Mouse (Mus musculus) c-Kit-positive CD71-positive TER-119-positive erythroid progenitor cells, embryonic 14.5 days (primary cell): Measurements from ENCODE around the gene Apc2.

ENCODE experiments used
- DNase-seq: peaks from one replicate; pipeline ENCODE4 v3.0.0-alpha.2; 2013; ENCODE audit warnings: low spot score

Gene Apc2

DNA sequence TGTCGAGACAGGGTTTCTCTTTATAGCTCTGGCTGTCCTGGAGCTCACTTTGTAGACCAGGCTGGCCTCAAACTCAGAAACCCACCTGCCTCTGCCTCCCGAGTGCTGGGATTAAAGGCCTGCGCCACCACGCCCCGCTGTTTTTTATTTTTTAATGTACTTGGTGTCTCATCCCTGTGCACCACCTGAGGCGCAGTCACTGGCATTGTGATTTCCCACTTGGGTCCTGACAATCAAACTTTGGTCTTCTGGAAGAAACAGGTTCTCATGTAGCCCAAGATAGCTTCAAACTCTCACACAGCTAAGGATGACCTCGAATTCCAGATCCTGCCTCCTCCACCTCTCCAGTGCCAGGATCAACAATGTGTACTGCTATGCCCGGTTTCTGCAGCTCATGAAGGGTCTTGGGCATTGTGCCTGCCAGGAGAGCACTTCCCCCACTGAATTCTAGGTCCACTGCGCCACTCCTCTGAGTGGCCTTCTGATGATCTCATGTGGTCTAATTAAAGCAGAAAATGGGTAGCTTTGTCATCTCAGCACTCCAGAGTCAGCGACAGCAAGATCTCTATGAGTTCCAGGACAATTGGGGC lies 32.9 kb upstream of the Apc2 start:
- DNase-seq = no peak

DNA sequence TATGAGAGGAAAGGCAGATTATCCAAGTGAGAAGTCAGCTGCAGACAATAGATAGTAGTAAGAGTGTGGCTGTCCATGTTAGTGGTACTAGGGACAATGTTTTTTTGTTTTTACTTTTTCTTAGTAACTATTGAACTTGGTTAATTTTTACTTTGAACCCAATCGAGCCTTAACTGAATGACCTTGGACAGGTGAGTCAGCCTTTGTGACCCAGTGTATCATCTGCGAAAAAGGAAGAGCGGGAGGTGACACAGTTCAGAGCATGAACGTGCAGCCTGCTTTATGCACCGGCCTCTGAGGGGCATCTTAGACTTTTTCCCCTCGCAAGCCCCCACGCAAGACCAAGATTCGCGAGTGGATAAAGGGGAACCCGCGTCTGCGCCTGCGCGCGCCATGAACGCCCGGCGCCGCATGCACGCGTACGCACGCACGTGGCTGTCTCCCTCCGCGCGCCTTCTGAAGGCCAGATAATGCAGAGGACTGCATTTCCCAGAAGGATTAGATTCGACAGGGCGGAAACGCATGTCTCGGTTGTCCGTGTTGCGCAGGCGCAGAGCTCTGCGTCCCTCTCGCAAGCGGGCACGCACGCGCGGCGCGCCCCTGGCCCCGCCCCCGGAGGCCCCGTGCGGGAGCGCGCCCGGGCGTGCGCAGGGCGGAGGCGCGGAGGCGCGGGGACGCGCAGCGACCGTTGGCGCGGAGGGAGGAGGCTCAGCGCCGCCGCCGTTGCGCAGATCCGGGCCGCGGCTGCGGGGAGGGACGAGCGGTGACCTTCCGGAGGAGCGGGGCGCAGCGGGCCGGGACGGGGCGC lies 31.2 kb upstream of the Apc2 start:
- peak; percentile 97 for DNase-seq

DNA sequence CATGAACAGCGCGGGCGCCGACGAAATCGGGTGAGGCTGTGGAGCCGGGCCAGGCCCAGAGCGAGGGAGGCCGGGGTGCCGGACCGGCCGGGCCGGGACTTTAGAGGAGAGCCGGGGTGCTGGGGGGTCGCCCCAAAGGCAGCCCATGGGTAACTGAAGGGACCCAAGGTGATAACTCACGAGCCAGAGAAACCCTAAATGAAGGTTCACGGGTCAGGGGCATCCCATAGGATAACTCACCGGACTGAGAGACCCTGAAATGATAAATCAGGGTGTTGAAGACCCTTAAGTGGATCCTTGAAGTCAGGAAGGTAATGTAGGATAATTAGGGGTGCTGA lies 30.7 kb upstream of the Apc2 start:
- no peak for DNase-seq

GRCm38 (mm10) chr10:80270099-80270498 lies 25.7 kb upstream of the Apc2 start:
- no peak for DNase-seq

- DNase-seq = no peak
These were observed 25.0 kb upstream of the Apc2 start for GRCm38 (mm10) chr10:80270734-80271181.

GRCm38 (mm10) chr10:80271186-80271843 lies 24.5 kb upstream of the Apc2 start:
- no peak for DNase-seq

- DNase-seq = no peak
These were observed 23.7 kb upstream of the Apc2 start for GRCm38 (mm10) chr10:80271870-80272585.

DNA sequence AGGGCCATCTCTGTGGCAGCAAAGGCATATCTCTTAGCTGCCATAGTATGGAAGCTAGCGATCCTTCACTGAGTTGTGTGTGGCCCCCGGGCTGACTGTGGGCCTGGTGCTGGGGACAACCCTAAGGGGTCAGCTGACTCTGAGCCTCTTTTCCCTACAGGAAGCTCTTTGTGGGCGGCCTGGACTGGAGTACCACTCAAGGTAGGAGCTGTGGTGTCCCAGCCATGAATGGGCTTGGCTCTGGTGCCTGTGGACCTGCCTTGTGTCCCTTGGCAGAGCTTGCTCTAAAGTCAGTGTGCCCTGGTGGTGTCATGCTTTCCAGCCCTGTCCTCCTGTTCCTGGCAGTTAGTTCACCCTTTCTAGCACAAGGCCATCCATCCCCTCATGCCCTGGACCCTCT lies 21.9 kb upstream of the Apc2 start:
- no peak for DNase-seq

GRCm38 (mm10) chr10:80276238-80276637 lies 19.5 kb upstream of the Apc2 start:
- DNase-seq = no peak

GRCm38 (mm10) chr10:80278390-80278789 lies 17.4 kb upstream of the Apc2 start:
- no peak for DNase-seq

DNA sequence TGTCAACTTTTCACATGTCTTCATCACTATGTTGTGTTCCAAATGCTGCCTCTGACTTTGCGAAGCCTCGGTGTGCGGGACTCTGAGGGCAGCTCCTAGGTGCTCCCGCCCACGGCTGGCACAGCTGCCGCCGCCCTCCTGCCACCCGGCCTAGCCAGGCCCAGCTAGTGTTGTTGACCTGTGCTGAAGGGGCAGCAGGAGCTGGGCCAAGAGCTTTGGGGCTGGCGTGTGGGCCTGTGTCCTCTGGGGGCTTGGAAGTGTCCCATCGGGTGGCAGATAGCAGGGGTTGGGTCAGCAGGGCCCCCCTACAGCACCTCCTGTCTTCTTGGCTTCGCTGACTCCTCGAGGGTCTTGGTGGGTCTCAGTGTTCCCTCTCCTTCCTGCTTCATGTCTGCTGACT lies 16.5 kb upstream of the Apc2 start:
- DNase-seq = no peak

DNA sequence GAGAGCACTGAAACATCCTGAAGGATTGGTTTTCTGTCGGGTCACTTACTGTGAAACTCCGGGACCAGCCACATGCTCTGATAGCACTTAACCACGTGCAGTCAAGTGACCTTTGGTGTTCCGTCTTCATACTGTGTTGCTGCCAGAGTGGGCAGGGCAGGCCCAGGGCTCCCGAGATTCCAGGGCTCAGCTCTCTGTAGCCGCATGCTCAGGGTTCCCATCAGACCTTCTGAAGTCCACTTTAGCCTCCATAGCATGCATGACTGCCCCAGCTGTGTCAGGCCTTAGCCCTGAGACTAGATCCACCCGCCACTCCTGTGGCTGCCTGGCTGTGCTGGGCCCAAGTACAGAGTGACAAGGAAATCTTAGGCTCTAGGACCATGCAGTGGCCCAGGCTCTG lies 14.5 kb upstream of the Apc2 start:
- DNase-seq = no peak

GRCm38 (mm10) chr10:80281921-80282371 lies 13.8 kb upstream of the Apc2 start:
- DNase-seq = no peak

GRCm38 (mm10) chr10:80282481-80283441 lies 13.0 kb upstream of the Apc2 start:
- DNase-seq = no peak

- DNase-seq = no peak
These were observed 10.3 kb upstream of the Apc2 start for GRCm38 (mm10) chr10:80285222-80286070.

DNA sequence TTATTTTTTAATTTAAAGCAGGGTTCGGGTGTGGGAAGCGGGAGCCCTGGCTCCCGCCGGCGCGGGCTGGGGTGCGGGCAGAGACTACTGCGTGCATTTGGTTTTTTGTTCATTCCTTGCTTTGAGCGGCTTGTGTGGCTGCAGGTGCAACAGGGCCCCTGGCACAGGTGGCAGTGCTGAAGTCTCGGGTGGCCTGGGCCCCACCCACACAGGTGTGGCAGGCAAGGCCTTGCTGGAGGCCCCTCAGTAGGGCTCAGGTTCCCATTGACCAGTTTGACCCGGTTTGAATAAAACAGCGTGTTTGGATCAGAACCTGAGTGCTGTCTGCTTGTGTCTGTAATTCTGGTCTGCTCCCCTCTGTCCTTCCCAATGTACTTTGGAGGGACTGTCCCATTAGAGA lies 7.7 kb upstream of the Apc2 start:
- no peak for DNase-seq

- DNase-seq = no peak
These were observed 7.1 kb upstream of the Apc2 start for GRCm38 (mm10) chr10:80288657-80289056.

- peak; percentile 93 for DNase-seq
These were observed 3.3 kb upstream of the Apc2 start, which contains the start of gene Rps15 for GRCm38 (mm10) chr10:80292251-80293146. Gene Rps15 (plus strand): TSS chr10:80292453.

GRCm38 (mm10) chr10:80293325-80293724 lies 2.5 kb upstream of the Apc2 start:
- DNase-seq = peak; percentile 34
